Mouse (Mus musculus) thymus, adult 2 months (tissue): ENCODE data around the gene Ralbp1.

Source experiments
- CTCF ChIP-seq: fragments of 200-500 bp; IDR thresholded peaks from 2 replicates; pipeline ENCODE4 v1.5.1; 2012; ENCODE audit warnings: mild to moderate bottlenecking, control low read depth, low read length, moderate library complexity, borderline replicate concordance; ENCODE audit not compliant: control insufficient read depth, poor library complexity, insufficient read depth; ENCODE audit errors: extremely low read depth
- POLR2A ChIP-seq: fragments of 200-500 bp; IDR thresholded peaks from 2 replicates; pipeline ENCODE4 v1.6.1; 2012; ENCODE audit warnings: mild to moderate bottlenecking, low read length, control low read depth, moderate library complexity; ENCODE audit not compliant: control insufficient read depth, poor library complexity, insufficient read depth; ENCODE audit errors: extremely low read depth

GRCm38 (mm10) chr17:65873156-65873555, 12.4 kb downstream of the Ralbp1 start:
- no peak for TF ChIP-seq CTCF
- no peak for TF ChIP-seq POLR2A
